Mouse (Mus musculus): ENCODE data around the gene Abcc5. TPM values are rescaled to one million over a fixed set of nuclear protein-coding genes. Genes with fewer than 3 reads are reported as not detected.
"Not testable (repeated sequence)": the region's sequence is repeated elsewhere in the genome, so short reads cannot be mapped to it uniquely, and the experiment has no call there.

The Abcc5 gene
- total RNA-seq (2021) = 100 to 1,000 TPM; 168 to 224 TPM

DNA sequence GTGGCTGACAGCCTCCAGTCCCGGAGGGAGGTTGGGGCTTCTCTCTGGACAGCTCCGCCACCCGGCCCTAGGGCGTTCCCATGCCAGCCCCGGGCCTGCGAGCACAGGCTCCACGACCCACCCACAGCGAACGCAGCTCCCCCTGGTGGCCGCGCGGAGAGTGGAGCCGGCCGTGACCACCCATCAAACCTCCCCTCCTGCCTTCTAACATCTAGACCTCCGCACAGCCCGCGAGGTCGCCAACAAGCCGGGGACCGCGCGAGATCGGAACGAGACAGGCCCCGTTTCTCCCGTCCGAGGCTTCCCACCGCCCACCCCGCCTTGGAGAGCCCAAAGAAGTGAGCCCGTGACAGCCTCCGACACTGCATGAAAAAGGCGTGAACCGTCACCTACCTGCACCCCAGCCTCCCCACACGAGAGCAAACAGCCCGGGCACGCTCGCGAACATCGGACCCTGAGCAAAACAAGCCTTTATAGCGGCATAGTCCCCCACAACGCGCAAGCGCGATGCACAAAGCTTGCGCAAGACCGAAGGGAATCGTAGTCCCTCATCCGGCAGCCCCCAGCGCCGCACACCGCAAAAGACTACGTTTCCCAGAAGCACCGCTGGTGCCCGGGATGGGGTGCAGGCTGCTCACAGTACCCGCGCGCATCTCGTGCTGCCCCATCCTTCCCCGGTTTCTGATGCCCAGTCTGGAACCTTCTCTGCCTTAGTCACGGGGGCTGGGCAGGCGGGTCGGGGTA is at the start of gene Abcc5:
Abcc5 (minus strand) TSS at position 540 of the 744 bp plus-strand sequence.
- DNase-seq (ENCODE audit: extremely low spot score in 1 of 2, low spot score in 1 of 2) = peak; percentile 88 to 91

DNA sequence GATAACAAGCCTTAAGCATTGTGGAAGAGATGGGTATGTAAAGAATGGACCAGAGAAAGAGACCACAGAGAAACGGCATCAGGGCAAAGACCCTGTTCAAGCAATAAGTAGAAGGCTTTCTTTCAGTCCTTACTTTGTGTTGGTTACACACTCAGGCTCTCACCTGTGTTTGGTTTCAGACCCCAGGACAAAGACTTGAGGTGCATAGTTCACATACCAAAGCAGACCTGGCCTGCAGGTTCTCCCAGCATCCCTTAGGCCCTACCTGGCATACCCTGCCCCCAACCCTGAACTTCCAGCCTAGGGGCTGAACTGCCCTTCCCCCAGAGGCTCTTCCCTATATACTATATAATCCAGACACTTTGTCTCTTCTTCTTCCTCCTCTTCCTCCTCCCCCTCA is 49.1 kb upstream of the Abcc5 start:
- no peak for DNase-seq (ENCODE audit: extremely low spot score in 1 of 2, low spot score in 1 of 2)

DNA sequence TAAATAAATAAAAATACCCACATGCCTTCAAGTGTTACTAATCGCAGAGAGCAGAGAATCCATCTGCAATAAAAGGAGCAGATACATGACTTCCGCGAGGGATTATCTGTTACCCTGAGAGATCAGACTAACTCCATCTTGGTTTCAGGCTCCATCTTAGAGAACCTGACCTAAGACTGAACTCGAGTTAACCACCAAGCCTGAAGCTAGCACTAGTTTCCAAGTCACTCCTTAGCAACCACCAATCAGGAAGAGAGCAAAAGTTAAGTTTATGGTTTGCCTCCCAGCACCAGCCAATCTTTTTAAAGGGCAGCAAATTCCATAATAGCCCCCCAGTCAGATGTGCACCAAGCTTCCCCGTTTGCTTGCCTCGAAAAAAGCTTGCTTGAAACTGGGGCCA is 48.6 kb upstream of the Abcc5 start:
- DNase-seq (ENCODE audit: extremely low spot score in 1 of 2, low spot score in 1 of 2) = no peak

DNA sequence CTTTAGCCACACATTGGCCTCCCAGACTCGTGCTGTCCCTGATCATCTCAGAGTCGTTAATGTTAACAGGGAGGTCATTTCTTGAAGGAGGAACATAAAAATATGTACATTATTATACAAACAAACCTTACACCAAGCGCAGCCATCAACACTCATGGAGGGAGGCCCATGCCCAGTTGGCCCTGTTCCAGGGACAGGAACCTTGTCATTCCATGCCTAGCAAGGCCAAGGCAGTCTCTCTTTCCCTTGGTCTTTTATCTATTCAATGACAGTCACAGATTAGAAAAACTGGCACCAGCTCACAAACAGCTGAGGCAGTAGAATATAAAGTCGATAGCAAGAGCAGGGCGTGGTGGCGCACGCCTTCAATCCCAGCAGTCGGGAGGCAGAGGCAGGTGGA is 48.0 kb upstream of the Abcc5 start:
- no peak for DNase-seq (ENCODE audit: extremely low spot score in 1 of 2, low spot score in 1 of 2)

GRCm38 (mm10) chr16:20473748-20474147 is 47.6 kb upstream of the Abcc5 start:
- DNase-seq (ENCODE audit: extremely low spot score in 1 of 2, low spot score in 1 of 2) = no peak

DNA sequence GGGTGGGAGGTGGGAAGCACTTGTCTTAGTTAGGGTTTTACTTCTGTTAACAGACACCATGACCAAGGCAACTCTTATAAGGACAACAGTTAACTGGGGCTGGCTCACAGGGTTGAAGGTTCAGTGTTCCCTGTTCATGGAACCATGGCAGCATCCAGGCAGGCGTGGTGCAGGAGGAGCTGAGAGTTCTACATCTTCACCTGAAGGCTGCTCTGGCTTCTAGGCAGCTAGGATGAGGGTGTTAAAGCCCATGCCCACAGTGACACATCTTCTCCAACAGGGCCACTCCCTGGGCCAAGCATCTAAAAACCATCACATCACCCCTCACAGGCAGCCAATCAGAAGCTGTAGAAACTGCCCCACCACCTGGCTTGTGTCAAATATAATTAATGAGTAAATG is 45.5 kb upstream of the Abcc5 start:
- DNase-seq (ENCODE audit: extremely low spot score in 1 of 2, low spot score in 1 of 2) = no peak

GRCm38 (mm10) chr16:20470981-20471380 is 44.8 kb upstream of the Abcc5 start:
- no peak for DNase-seq (ENCODE audit: extremely low spot score in 1 of 2, low spot score in 1 of 2)

DNA sequence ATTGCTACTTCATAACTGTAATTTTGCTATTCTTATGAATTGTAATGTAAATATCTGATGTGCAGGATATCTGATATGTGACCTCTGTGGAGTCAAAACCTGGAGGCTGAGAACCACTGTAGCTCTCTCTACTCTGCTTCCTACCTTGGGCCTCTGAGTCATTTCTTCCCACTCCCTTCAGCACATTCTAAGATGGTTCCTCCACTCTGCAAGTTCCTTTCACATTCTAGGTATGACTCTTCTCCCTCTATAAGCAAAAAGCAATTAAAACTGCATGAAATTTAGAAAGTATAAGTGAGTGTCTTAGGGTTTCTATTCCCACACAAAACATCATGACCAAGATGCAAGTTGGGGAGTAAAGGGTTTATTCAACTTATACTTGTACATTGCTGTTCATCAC is 38.5 kb upstream of the Abcc5 start:
- DNase-seq (ENCODE audit: extremely low spot score in 1 of 2, low spot score in 1 of 2) = no peak

- not testable (repeated sequence) for DNase-seq (ENCODE audit: extremely low spot score in 1 of 2, low spot score in 1 of 2)
Observed at GRCm38 (mm10) chr16:20458736-20459135, 32.5 kb upstream of the Abcc5 start.

GRCm38 (mm10) chr16:20456106-20456505 is 29.9 kb upstream of the Abcc5 start:
- no peak for DNase-seq (ENCODE audit: extremely low spot score in 1 of 2, low spot score in 1 of 2)

DNA sequence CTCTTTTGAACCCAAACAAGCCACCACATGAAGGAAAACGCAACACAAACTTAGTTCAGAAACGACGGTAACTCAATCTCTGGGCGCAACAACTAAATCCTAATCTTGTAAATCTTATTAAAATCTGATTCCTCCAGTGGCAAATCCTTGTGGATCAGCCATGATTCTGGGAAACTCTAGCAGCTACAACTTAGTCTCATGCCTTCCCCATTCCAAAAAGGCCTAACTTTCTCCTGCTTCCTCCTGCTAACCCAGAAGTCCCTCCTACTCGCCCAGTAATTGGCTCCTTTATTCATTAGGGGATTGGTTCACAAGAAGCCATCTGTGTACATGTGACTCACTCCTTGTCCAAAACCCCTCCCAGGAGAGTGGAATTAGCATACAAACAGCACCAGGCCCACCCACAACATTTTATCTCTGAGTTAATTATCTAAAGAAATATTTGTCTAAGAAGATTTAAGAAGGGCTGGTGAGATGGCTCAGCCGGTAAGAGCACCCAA is 28.0 kb upstream of the Abcc5 start:
- DNase-seq (ENCODE audit: extremely low spot score in 1 of 2, low spot score in 1 of 2) = no peak

- no peak for DNase-seq (ENCODE audit: extremely low spot score in 1 of 2, low spot score in 1 of 2)
Observed at GRCm38 (mm10) chr16:20451774-20452173, 25.6 kb upstream of the Abcc5 start.

- DNase-seq (ENCODE audit: extremely low spot score in 1 of 2, low spot score in 1 of 2) = no peak
Observed at GRCm38 (mm10) chr16:20445871-20446270, 19.7 kb upstream of the Abcc5 start.

DNA sequence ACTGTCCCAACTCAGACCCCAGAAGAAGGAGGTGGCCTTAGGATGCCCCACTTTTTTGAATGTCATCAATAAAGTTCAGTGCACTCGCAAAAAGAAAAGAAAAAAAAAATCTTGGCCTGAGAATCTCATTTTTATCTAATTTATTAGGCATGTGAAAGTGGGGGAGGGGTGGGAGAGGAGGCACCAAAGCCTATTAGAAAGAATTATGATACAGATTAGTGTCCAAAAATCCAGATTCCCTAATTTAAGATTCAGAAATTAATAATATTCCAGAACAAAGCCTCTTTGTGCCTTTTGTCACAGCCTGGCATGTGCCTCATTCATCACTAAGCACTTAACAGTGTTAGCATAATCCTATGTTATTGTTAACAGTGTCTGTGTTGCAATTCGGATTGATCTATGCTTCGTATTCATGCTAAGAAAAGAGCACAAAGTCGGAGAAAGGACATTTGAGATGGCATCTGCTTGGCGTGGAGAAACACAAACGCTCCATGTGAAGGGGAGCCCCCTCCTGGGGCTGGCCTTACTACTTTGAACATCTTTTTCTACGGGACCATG is 18.7 kb upstream of the Abcc5 start:
- no peak for DNase-seq (ENCODE audit: extremely low spot score in 1 of 2, low spot score in 1 of 2)

DNA sequence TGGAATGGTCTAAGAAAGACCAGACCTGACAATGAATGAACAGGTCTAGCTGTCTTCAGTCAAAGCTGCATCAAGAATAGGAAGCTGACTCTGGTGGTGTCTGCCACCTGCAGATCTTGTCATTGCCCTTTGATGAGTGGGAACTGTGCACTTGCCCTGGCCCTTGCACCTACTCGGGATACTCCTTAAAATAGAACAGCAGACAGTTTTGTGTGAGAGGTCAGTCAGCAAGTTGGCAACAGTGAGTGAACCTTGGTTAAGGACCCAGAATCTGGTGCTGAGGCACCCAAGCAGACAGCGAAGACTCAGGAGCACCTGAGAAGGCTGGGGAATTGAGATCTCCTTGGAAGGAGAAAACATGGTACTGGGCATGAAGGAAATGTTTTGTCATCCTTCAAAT is 16.7 kb upstream of the Abcc5 start:
- no peak for DNase-seq (ENCODE audit: extremely low spot score in 1 of 2, low spot score in 1 of 2)

GRCm38 (mm10) chr16:20438673-20439415 is 12.7 kb upstream of the Abcc5 start:
- DNase-seq (ENCODE audit: extremely low spot score in 1 of 2, low spot score in 1 of 2) = no peak

DNA sequence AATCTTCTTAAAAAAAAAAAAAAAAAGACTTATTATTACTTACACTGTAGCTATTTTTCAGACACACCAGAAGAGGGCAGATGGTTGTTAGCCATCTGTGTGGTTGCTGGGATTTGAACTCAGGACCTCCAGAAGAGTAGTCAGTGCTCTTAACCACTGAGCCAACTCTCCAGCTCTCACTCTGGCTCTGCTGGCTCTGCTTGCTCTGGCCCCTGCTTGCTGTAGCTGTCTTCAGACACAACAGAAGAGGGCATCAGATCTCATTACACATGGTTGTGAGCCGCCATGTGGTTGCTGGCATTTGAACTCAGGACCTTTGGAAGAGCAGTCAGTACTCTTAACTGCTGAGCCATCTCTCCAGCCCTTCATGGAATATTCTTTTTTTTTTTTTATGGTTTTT is 11.9 kb upstream of the Abcc5 start:
- not testable (repeated sequence) for DNase-seq (ENCODE audit: extremely low spot score in 1 of 2, low spot score in 1 of 2)

- no peak for DNase-seq (ENCODE audit: extremely low spot score in 1 of 2, low spot score in 1 of 2)
Observed at GRCm38 (mm10) chr16:20436281-20436680, 10.1 kb upstream of the Abcc5 start.

GRCm38 (mm10) chr16:20429328-20429727 is 3.1 kb upstream of the Abcc5 start:
- DNase-seq (ENCODE audit: extremely low spot score in 1 of 2, low spot score in 1 of 2) = no peak

DNA sequence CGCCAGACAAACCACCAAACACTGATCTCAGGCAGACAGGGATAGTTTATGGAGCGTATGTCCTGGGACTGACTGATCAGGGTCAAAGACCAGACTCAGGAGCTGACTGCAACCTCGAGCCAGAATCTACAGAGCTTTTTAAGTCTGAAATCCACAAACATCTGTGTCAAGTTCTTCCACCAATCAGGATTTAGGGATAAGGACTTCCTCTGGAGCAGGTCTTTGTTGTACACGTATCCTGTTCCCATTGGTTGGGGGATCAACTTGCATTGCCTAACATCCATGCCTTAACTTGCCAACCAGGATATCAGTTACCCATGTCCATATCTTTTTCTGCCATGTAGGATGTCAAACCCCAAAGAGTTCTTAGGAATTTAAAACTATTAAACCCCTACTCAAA is 1.4 kb upstream of the Abcc5 start:
- no peak for DNase-seq (ENCODE audit: extremely low spot score in 1 of 2, low spot score in 1 of 2)

Measured in layer of hippocampus, postnatal 25 days (tissue).